Mouse (Mus musculus) heart, embryonic 15.5 days (tissue): ENCODE data around the gene Ctbp1. TPM values are rescaled to one million over a fixed set of nuclear protein-coding genes. Genes with fewer than 3 reads are reported as not detected.
A peak's percentile ranks its signal among the peaks of the same experiment; 100 is the strongest.

Experiments used
- ATAC-seq: fragments of 200-750 bp; cut with Nextera tagmentation; replicated peaks from 2 replicates; pipeline ENCODE4 v1.8.0; 2017; ENCODE audit warnings: low read depth, moderate TSS enrichment; ENCODE audit not compliant: insufficient number of reproducible peaks, insufficient read depth, low FRiP score
- H3K27ac ChIP-seq: fragments of 300-500 bp; sonication (generic); 2 replicates; pipeline ENCODE4 v1.5.1; 2015; ENCODE audit warnings: mild to moderate bottlenecking, inconsistent platforms
- H3K27me3 ChIP-seq: fragments of 300-500 bp; sonication (generic); 2 replicates; pipeline ENCODE4 v1.6.1; 2015; ENCODE audit warnings: inconsistent platforms
- H3K36me3 ChIP-seq: fragments of 300-500 bp; sonication (generic); 2 replicates; pipeline ENCODE4 v1.6.1; 2015; ENCODE audit warnings: mild to moderate bottlenecking, inconsistent platforms
- H3K4me1 ChIP-seq: fragments of 300-500 bp; sonication (generic); replicated peaks from 2 replicates; pipeline ENCODE4 v1.6.1; 2015; ENCODE audit warnings: inconsistent platforms
- H3K4me2 ChIP-seq: fragments of 300-500 bp; sonication (generic); 2 replicates; pipeline ENCODE4 v1.6.1; 2015; ENCODE audit warnings: inconsistent platforms, mild to moderate bottlenecking, moderate library complexity
- H3K4me3 ChIP-seq: fragments of 300-500 bp; sonication (generic); 2 replicates; pipeline ENCODE4 v1.5.1; 2015; ENCODE audit warnings: mild to moderate bottlenecking, inconsistent platforms
- H3K9ac ChIP-seq: fragments of 300-500 bp; sonication (generic); 2 replicates; pipeline ENCODE4 v1.6.1; 2015; ENCODE audit warnings: mild to moderate bottlenecking, inconsistent platforms
- H3K9me3 ChIP-seq: fragments of 300-500 bp; sonication (generic); replicated peaks from 2 replicates; pipeline ENCODE4 v1.6.1; 2016; ENCODE audit warnings: inconsistent platforms
- WGBS: fragments of 180-500 bp; shearing (Covaris S2); methylation state at CpG from one replicate; pipeline ENCODE4 v1.1.7; 2015; ENCODE audit warnings: mixed read lengths; 5-methylcytosine and 5-hydroxymethylcytosine counted together
- polyA plus RNA-seq: library from polyadenylated mRNA; unstranded; fragments of >200 nt; fragmentation: Nextera tagmentation; extraction: Ambion mirVana; gene quantifications from 2 replicates; pipeline ENCODE4 v1.2.1, GENCODE M21; 2015

Ctbp1 gene
- polyA plus RNA-seq, 1 experiment from 2014 or later: 190 TPM

GRCm38 (mm10) chr5:33206328-33206727, 68.5 kb downstream of the Ctbp1 start:
- H3K36me3 ChIP-seq: no peaks in the 10 kb centered on the region
- H3K4me2 ChIP-seq: no peak overlapping the region
- H3K4me3 ChIP-seq: no peak overlapping the region
- H3K4me1 ChIP-seq: peaks cover 8% of the 10 kb centered on the region
- ATAC-seq: no peak
- no peaks in the 10 kb centered on the region for H3K9me3 ChIP-seq
- WGBS: 64% methylated on average over 7 of the region's 7 CpGs
- H3K9ac ChIP-seq: no peak overlapping the region
- no peak overlapping the region for H3K27ac ChIP-seq
- peaks cover 5% of the 10 kb centered on the region; the same call in 1 of the 2 replicates for H3K27me3 ChIP-seq

DNA sequence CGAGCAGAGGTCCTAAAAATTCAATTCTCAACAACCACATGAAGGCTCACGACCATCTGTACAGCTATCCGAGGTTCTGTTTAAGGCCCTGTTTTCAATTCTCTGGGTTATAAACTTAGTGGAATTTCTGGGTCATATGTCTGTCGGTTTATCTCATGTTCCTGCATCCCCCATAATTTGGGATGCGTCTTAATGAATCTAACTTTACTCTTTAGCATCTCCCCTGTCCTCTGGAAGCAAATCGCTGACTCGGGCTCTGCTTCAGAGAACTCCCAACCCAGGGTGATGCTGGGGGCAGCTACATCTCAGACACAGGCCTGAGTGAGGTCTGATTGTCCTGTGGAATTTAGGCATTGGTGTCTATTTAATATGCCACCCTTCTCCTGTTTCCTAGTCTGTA, 70.5 kb downstream of the Ctbp1 start:
- Histone ChIP-seq H3K9me3 (no peaks in the 10 kb centered on the region), H3K4me2 (peak overlapping the region; percentile 60; the same call in 1 of the 2 replicates), H3K4me3 (no peak overlapping the region), H3K27ac (no peak overlapping the region), H3K27me3 (peaks cover 5% of the 10 kb centered on the region; the same call in 1 of the 2 replicates), H3K4me1 (peaks cover 8% of the 10 kb centered on the region), H3K9ac (no peak overlapping the region), H3K36me3 (no peaks in the 10 kb centered on the region)
- no peak for ATAC-seq
- WGBS: 69% methylated on average over 7 of the region's 7 CpGs

GRCm38 (mm10) chr5:33203691-33204242, 71.0 kb downstream of the Ctbp1 start:
- Histone ChIP-seq H3K9ac (no peak overlapping the region), H3K4me1 (peaks cover 8% of the 10 kb centered on the region), H3K4me3 (peak overlapping the region; percentile 29), H3K4me2 (peak overlapping the region; percentile 60), H3K27me3 (peaks cover 5% of the 10 kb centered on the region; the same call in 1 of the 2 replicates), H3K9me3 (no peaks in the 10 kb centered on the region), H3K27ac (no peak overlapping the region), H3K36me3 (no peaks in the 10 kb centered on the region)
- ATAC-seq: no peak
- 13% methylated on average over 9 of the region's 9 CpGs for WGBS

DNA sequence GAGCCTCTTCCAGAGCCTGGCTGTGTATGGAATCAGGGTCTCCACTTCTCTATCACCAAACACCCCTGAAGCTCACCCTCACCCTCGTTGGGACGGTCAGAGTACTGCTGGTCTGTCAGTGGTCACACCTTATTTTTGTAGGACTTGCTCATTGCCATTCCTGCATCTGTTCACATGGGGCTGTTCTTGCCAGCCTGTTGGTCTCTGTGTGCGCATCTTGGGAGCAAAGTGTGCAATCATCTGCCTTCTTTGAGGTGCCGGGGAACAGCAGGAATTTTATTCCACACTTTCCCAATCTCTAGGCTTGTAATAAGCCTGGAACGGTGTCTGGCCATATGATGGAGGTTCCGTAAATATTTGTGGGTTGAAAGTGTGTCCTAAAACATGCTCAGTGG, 71.6 kb downstream of the Ctbp1 start:
- H3K4me3 ChIP-seq: no peak overlapping the region
- peaks cover 5% of the 10 kb centered on the region; the same call in 1 of the 2 replicates for H3K27me3 ChIP-seq
- H3K9me3 ChIP-seq: no peaks in the 10 kb centered on the region
- H3K27ac ChIP-seq: no peak overlapping the region
- H3K4me2 ChIP-seq: no peak overlapping the region
- H3K36me3 ChIP-seq: no peaks in the 10 kb centered on the region
- no peak for ATAC-seq
- no peak overlapping the region for H3K9ac ChIP-seq
- peaks cover 8% of the 10 kb centered on the region for H3K4me1 ChIP-seq
- 70% methylated on average over 6 of the region's 6 CpGs for WGBS

GRCm38 (mm10) chr5:33202516-33203170, 72.2 kb downstream of the Ctbp1 start:
- no peak for ATAC-seq
- Histone ChIP-seq H3K9ac (no peak overlapping the region), H3K36me3 (no peaks in the 10 kb centered on the region), H3K9me3 (no peaks in the 10 kb centered on the region), H3K4me2 (no peak overlapping the region), H3K4me3 (no peak overlapping the region), H3K27me3 (peaks cover 5% of the 10 kb centered on the region; the same call in 1 of the 2 replicates), H3K27ac (no peak overlapping the region), H3K4me1 (peaks cover 8% of the 10 kb centered on the region)
- 67% methylated on average over 13 of the region's 13 CpGs for WGBS

DNA sequence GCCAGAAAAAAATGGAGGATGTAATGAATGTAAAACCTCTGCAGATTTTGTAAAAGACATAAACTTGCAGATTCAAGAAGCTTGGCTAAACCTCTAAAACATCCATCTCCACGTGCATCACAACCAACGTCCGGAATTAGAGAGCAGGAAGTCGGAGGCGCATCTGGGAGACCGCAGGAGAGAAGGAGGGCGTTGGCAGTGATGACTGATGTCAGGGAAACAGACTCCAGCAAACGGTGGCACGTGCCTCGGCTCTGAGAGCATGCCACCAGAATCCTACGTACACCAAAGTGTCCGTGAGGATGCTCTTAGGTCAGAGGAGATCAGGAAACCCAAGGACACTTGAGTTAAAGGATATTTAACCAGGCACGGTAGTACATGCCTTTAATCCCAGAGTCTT, 73.1 kb downstream of the Ctbp1 start:
- Histone ChIP-seq H3K9me3 (no peaks in the 10 kb centered on the region), H3K4me2 (no peak overlapping the region), H3K4me1 (peaks cover 5% of the 10 kb centered on the region), H3K27me3 (peaks cover 5% of the 10 kb centered on the region; the same call in 1 of the 2 replicates), H3K9ac (no peak overlapping the region), H3K36me3 (no peaks in the 10 kb centered on the region), H3K4me3 (no peak overlapping the region), H3K27ac (no peak overlapping the region)
- 37% methylated on average over 13 of the region's 13 CpGs for WGBS
- no peak for ATAC-seq

DNA sequence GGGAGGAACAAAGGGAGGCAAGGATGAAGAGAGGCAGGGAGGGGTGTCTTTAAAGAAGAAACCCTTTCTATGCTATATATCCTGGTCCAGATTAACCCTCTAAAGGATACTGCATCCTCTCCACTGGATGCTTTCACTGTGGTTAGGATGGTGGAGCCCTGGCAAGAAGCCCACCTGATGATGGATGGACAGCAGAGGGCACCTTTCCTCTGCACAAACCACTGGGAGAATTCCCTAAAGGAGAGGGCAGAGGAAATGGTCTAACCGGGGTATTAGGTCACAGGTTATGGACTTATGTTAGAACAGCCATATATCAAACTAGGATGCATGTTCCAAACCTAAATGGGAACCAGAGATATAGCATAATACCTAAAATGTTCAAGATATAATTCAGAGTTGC, 74.7 kb downstream of the Ctbp1 start:
- no peak overlapping the region for H3K4me2 ChIP-seq
- no peak overlapping the region for H3K4me3 ChIP-seq
- H3K27ac ChIP-seq: no peak overlapping the region
- H3K36me3 ChIP-seq: no peaks in the 10 kb centered on the region
- peaks cover 5% of the 10 kb centered on the region; the same call in 1 of the 2 replicates for H3K27me3 ChIP-seq
- H3K9ac ChIP-seq: no peak overlapping the region
- no peak for ATAC-seq
- H3K4me1 ChIP-seq: peaks cover 5% of the 10 kb centered on the region
- no peaks in the 10 kb centered on the region for H3K9me3 ChIP-seq
- 38% methylated on average over 1 of the region's 1 CpGs for WGBS

Other genes starting within 250 kb of the Ctbp1 start
- gene Slc5a1, start 170.8 kb downstream of the Ctbp1 start, polyA plus RNA-seq: not detected in 2 replicates
- 59.7 and 67.2 TPM in 2 replicates for gene Spon2, start 56.5 kb downstream of the Ctbp1 start, polyA plus RNA-seq
- gene Maea, start 60.5 kb upstream of the Ctbp1 start, polyA plus RNA-seq: 120 and 123 TPM in 2 replicates
- 3.8 and 5.2 TPM in 2 replicates for gene Uvssa, start 103.6 kb upstream of the Ctbp1 start, polyA plus RNA-seq
- not detected in 2 replicates for gene Nkx1-1, start 159.0 kb upstream of the Ctbp1 start, polyA plus RNA-seq